Mouse (Mus musculus): ENCODE data around the gene Rnf182. TPM values are rescaled to one million over a fixed set of nuclear protein-coding genes. Genes with fewer than 3 reads are reported as not detected.

Rnf182 gene
- total RNA-seq, 2 experiments from 2014 or later: 0.08 TPM; not detected in 1

- H3K4me3 ChIP-seq: no peak overlapping the region
- no peak for DNase-seq
- no peak for TF ChIP-seq CTCF (IDR thresholded peaks at IDR 0.05)
- intact Hi-C loops (cut with DNase I): no loop called here
- no peak overlapping the region for H3K27ac ChIP-seq
Observed at GRCm38 (mm10) chr13:43619550-43620175, 4.2 kb downstream of the Rnf182 start.

- intact Hi-C loops (cut with DNase I): no loop called here
- no peak for TF ChIP-seq CTCF (IDR thresholded peaks at IDR 0.05)
Observed at GRCm38 (mm10) chr13:43627922-43628321, 12.4 kb downstream of the Rnf182 start.

GRCm38 (mm10) chr13:43629785-43630184 is 14.3 kb downstream of the Rnf182 start:
- peak; percentile 68 for DNase-seq
- Histone ChIP-seq H3K4me3 (no peak overlapping the region), H3K27ac (no peak overlapping the region)
- no peak for TF ChIP-seq CTCF (IDR thresholded peaks at IDR 0.05)
- intact Hi-C loops (cut with DNase I): no loop called here

More at GRCm38 (mm10) chr13:43627922-43628321, 12.4 kb downstream of the Rnf182 start:
- no peak for DNase-seq
- no peak overlapping the region for H3K27ac ChIP-seq
- no peak overlapping the region for H3K4me3 ChIP-seq

- no peak for TF ChIP-seq CTCF (IDR thresholded peaks at IDR 0.05)
- no peak overlapping the region for H3K4me3 ChIP-seq
- no peak for DNase-seq
- intact Hi-C loops (cut with DNase I): no loop called here
- H3K27ac ChIP-seq: no peak overlapping the region
Observed at GRCm38 (mm10) chr13:43631266-43631665, 15.8 kb downstream of the Rnf182 start.

- H3K4me3 ChIP-seq: no peak overlapping the region
- no peak for TF ChIP-seq CTCF (IDR thresholded peaks at IDR 0.05)
- no peak for DNase-seq
- H3K27ac ChIP-seq: no peak overlapping the region
- intact Hi-C loops (cut with DNase I): no loop called here
Observed at GRCm38 (mm10) chr13:43633024-43633423, 17.5 kb downstream of the Rnf182 start.

- intact Hi-C loops (cut with DNase I): no loop called here
- H3K27ac ChIP-seq: no peak overlapping the region
- TF ChIP-seq CTCF (IDR thresholded peaks at IDR 0.05): no peak
- H3K4me3 ChIP-seq: no peak overlapping the region
- DNase-seq: no peak
Observed at GRCm38 (mm10) chr13:43637720-43638119, 22.2 kb downstream of the Rnf182 start.

GRCm38 (mm10) chr13:43644991-43645390 is 29.5 kb downstream of the Rnf182 start:
- H3K27ac ChIP-seq: no peak overlapping the region
- intact Hi-C loops (cut with DNase I): no loop called here
- TF ChIP-seq CTCF (IDR thresholded peaks at IDR 0.05): no peak
- H3K4me3 ChIP-seq: no peak overlapping the region
- DNase-seq: no peak

- intact Hi-C loops (cut with DNase I): no loop called here
- no peak for DNase-seq
- no peak for TF ChIP-seq CTCF (IDR thresholded peaks at IDR 0.05)
- Histone ChIP-seq H3K27ac (no peak overlapping the region), H3K4me3 (no peak overlapping the region)
Observed at GRCm38 (mm10) chr13:43648556-43648955, 33.0 kb downstream of the Rnf182 start.

- intact Hi-C loops (cut with DNase I): no loop called here
- H3K4me3 ChIP-seq: no peak overlapping the region
- no peak for DNase-seq
- no peak overlapping the region for H3K27ac ChIP-seq
- no peak for TF ChIP-seq CTCF (IDR thresholded peaks at IDR 0.05)
Observed at GRCm38 (mm10) chr13:43651277-43651676, 35.8 kb downstream of the Rnf182 start.

- no peak for TF ChIP-seq CTCF (IDR thresholded peaks at IDR 0.05)
- no peak overlapping the region for H3K4me3 ChIP-seq
- intact Hi-C loops (cut with DNase I): no loop called here
- DNase-seq: no peak
- H3K27ac ChIP-seq: no peak overlapping the region
Observed at GRCm38 (mm10) chr13:43654091-43654490, 38.6 kb downstream of the Rnf182 start.

- intact Hi-C loops (cut with DNase I): no loop called here
- Histone ChIP-seq H3K27ac (no peak overlapping the region), H3K4me3 (no peak overlapping the region)
- TF ChIP-seq CTCF (IDR thresholded peaks at IDR 0.05): no peak
- no peak for DNase-seq
Observed at GRCm38 (mm10) chr13:43663225-43663624, 47.7 kb downstream of the Rnf182 start.

GRCm38 (mm10) chr13:43666130-43666529 is 50.6 kb downstream of the Rnf182 start:
- H3K27ac ChIP-seq: no peak overlapping the region
- TF ChIP-seq CTCF (IDR thresholded peaks at IDR 0.05): no peak
- intact Hi-C loops (cut with DNase I): no loop called here
- DNase-seq: no peak
- H3K4me3 ChIP-seq: no peak overlapping the region

- DNase-seq: no peak
- Histone ChIP-seq H3K4me3 (no peak overlapping the region), H3K27ac (no peak overlapping the region)
- TF ChIP-seq CTCF (IDR thresholded peaks at IDR 0.05): no peak
- intact Hi-C loops (cut with DNase I): no loop called here
Observed at GRCm38 (mm10) chr13:43666920-43667319, 51.4 kb downstream of the Rnf182 start.

GRCm38 (mm10) chr13:43677159-43677882 is 61.8 kb downstream of the Rnf182 start:
- intact Hi-C loops (cut with DNase I): no loop called here
- H3K4me3 ChIP-seq: no peak overlapping the region
- DNase-seq: no peak
- no peak overlapping the region for H3K27ac ChIP-seq
- no peak for TF ChIP-seq CTCF (IDR thresholded peaks at IDR 0.05)

Data from gastrocnemius, adult 2 months (tissue).